Mouse (Mus musculus): ENCODE data around the gene Irf2. TPM values are rescaled to one million over a fixed set of nuclear protein-coding genes. Genes with fewer than 3 reads are reported as not detected.

The Irf2 gene
- total RNA-seq, 1 experiment = 2.6 TPM

- DNase-seq (ENCODE audit: low read depth, low spot score) = peak; percentile 4
- in situ Hi-C loops (cut with MboI; ENCODE audit: low sequenced_read_pairs in 2 of 2, unreplicated experiment in 2 of 2) = loop anchor here in 1 of 2 experiments (10.0 kb wide), 1 partner anchor 445 kb away; the partner anchor contains the start of gene Helt
- Histone ChIP-seq H3K36me3 (ENCODE audit: control insufficient read depth, insufficient read depth, low read length, poor library complexity, severe bottlenecking) (no peaks in the 10 kb centered on the region), H3K9ac (ENCODE audit: insufficient read depth, low read depth, low read length, poor library complexity, severe bottlenecking) (peak overlapping the region; percentile 18; the same call in 1 of the 2 replicates), H3K4me1 (ENCODE audit: control insufficient read depth in 2 of 2, insufficient read depth in 2 of 2, low read length in 2 of 2, poor library complexity in 1 of 2) (0 out of 4 replicates have a peak, but pooled peaks cover 0 to 4% of the 10 kb centered on the region in 2 experiments), H3K4me3 (ENCODE audit: insufficient read depth in 1 of 2, low read depth in 1 of 2, low read length in 2 of 2, poor library complexity in 1 of 2, severe bottlenecking in 1 of 2) (peak overlapping the region; percentile 71 to 83), H3K9me3 (ENCODE audit: control insufficient read depth, insufficient read depth, low read depth, low read length) (no peaks in the 10 kb centered on the region), H3K27ac (ENCODE audit: insufficient read depth, low read depth, low read length, poor library complexity, severe bottlenecking) (no peak overlapping the region)
- TF ChIP-seq MAFK (IDR thresholded peaks at IDR 0.05; ENCODE audit: insufficient read depth, low read depth, low read length) (no peak), ZC3H11A (IDR thresholded peaks at IDR 0.05; ENCODE audit: borderline replicate concordance, low read depth, low read length) (no peak), ZNF384 (IDR thresholded peaks at IDR 0.05; ENCODE audit: low read depth, low read length) (no peak), CHD2 (IDR thresholded peaks at IDR 0.05; ENCODE audit: low read depth, low read length) (no peak), HCFC1 (IDR thresholded peaks at IDR 0.05; ENCODE audit: borderline replicate concordance, insufficient read depth, low read length) (no peak)
These were observed 502 bp downstream of the Irf2 start for GRCm38 (mm10) chr8:46739956-46740512.

- H3K36me3 ChIP-seq (ENCODE audit: control insufficient read depth, insufficient read depth, low read length, poor library complexity, severe bottlenecking) = no peaks in the 10 kb centered on the region
- no peaks in the 10 kb centered on the region for H3K9me3 ChIP-seq (ENCODE audit: control insufficient read depth, insufficient read depth, low read depth, low read length)
- in situ Hi-C loops (cut with MboI; ENCODE audit: low sequenced_read_pairs in 2 of 2, unreplicated experiment in 2 of 2) = no loop called here
- DNase-seq (ENCODE audit: low read depth, low spot score) = peak; percentile 6
- H3K27ac ChIP-seq (ENCODE audit: insufficient read depth, low read depth, low read length, poor library complexity, severe bottlenecking) = no peak overlapping the region
- peak overlapping the region; percentile 18 for H3K9ac ChIP-seq (ENCODE audit: insufficient read depth, low read depth, low read length, poor library complexity, severe bottlenecking)
- TF ChIP-seq ZNF384 (IDR thresholded peaks at IDR 0.05; ENCODE audit: low read depth, low read length) (no peak), HCFC1 (IDR thresholded peaks at IDR 0.05; ENCODE audit: borderline replicate concordance, insufficient read depth, low read length) (no peak), CHD2 (IDR thresholded peaks at IDR 0.05; ENCODE audit: low read depth, low read length) (no peak), ZC3H11A (IDR thresholded peaks at IDR 0.05; ENCODE audit: borderline replicate concordance, low read depth, low read length) (no peak), MAFK (IDR thresholded peaks at IDR 0.05; ENCODE audit: insufficient read depth, low read depth, low read length) (no peak)
- 0 out of 4 replicates have a peak, but pooled peaks cover 0 to 4% of the 10 kb centered on the region in 2 experiments for H3K4me1 ChIP-seq (ENCODE audit: control insufficient read depth in 2 of 2, insufficient read depth in 2 of 2, low read length in 2 of 2, poor library complexity in 1 of 2)
- peak overlapping the region; percentile 71 to 83 for H3K4me3 ChIP-seq (ENCODE audit: insufficient read depth in 1 of 2, low read depth in 1 of 2, low read length in 2 of 2, poor library complexity in 1 of 2, severe bottlenecking in 1 of 2)
These were observed 1.2 kb downstream of the Irf2 start for GRCm38 (mm10) chr8:46740513-46741280.

GRCm38 (mm10) chr8:46741281-46741791 is 1.8 kb downstream of the Irf2 start:
- no peak overlapping the region for H3K27ac ChIP-seq (ENCODE audit: insufficient read depth, low read depth, low read length, poor library complexity, severe bottlenecking)
- in situ Hi-C loops (cut with MboI; ENCODE audit: low sequenced_read_pairs in 2 of 2, unreplicated experiment in 2 of 2) = no loop called here
- no peaks in the 10 kb centered on the region for H3K36me3 ChIP-seq (ENCODE audit: control insufficient read depth, insufficient read depth, low read length, poor library complexity, severe bottlenecking)
- H3K4me1 ChIP-seq (ENCODE audit: control insufficient read depth in 2 of 2, insufficient read depth in 2 of 2, low read length in 2 of 2, poor library complexity in 1 of 2) = 0 out of 4 replicates have a peak, but pooled peaks cover 0 to 4% of the 10 kb centered on the region in 2 experiments
- DNase-seq (ENCODE audit: low read depth, low spot score) = peak; percentile 21
- TF ChIP-seq ZC3H11A (IDR thresholded peaks at IDR 0.05; ENCODE audit: borderline replicate concordance, low read depth, low read length) (no peak), CHD2 (IDR thresholded peaks at IDR 0.05; ENCODE audit: low read depth, low read length) (no peak), HCFC1 (IDR thresholded peaks at IDR 0.05; ENCODE audit: borderline replicate concordance, insufficient read depth, low read length) (no peak), MAFK (IDR thresholded peaks at IDR 0.05; ENCODE audit: insufficient read depth, low read depth, low read length) (no peak), ZNF384 (IDR thresholded peaks at IDR 0.05; ENCODE audit: low read depth, low read length) (no peak)
- peak overlapping the region; percentile 18 for H3K9ac ChIP-seq (ENCODE audit: insufficient read depth, low read depth, low read length, poor library complexity, severe bottlenecking)
- H3K9me3 ChIP-seq (ENCODE audit: control insufficient read depth, insufficient read depth, low read depth, low read length) = no peaks in the 10 kb centered on the region
- H3K4me3 ChIP-seq (ENCODE audit: insufficient read depth in 1 of 2, low read depth in 1 of 2, low read length in 2 of 2, poor library complexity in 1 of 2, severe bottlenecking in 1 of 2) = peak overlapping the region; percentile 71 to 83

- no peak for DNase-seq (ENCODE audit: low read depth, low spot score)
- in situ Hi-C loops (cut with MboI; ENCODE audit: low sequenced_read_pairs in 2 of 2, unreplicated experiment in 2 of 2) = no loop called here
- Histone ChIP-seq H3K27ac (ENCODE audit: insufficient read depth, low read depth, low read length, poor library complexity, severe bottlenecking) (no peak overlapping the region), H3K36me3 (ENCODE audit: control insufficient read depth, insufficient read depth, low read length, poor library complexity, severe bottlenecking) (no peaks in the 10 kb centered on the region), H3K9ac (ENCODE audit: insufficient read depth, low read depth, low read length, poor library complexity, severe bottlenecking) (no peak overlapping the region), H3K4me3 (ENCODE audit: insufficient read depth in 1 of 2, low read depth in 1 of 2, low read length in 2 of 2, poor library complexity in 1 of 2, severe bottlenecking in 1 of 2) (peak overlapping the region in 1 of 2 experiments; percentile 71; a peak in 1 of 4 replicates), H3K4me1 (ENCODE audit: control insufficient read depth in 2 of 2, insufficient read depth in 2 of 2, low read length in 2 of 2, poor library complexity in 1 of 2) (0 out of 4 replicates have a peak, but pooled peaks cover 0 to 4% of the 10 kb centered on the region in 2 experiments), H3K9me3 (ENCODE audit: control insufficient read depth, insufficient read depth, low read depth, low read length) (no peaks in the 10 kb centered on the region)
- TF ChIP-seq CHD2 (IDR thresholded peaks at IDR 0.05; ENCODE audit: low read depth, low read length) (no peak), MAFK (IDR thresholded peaks at IDR 0.05; ENCODE audit: insufficient read depth, low read depth, low read length) (no peak), HCFC1 (IDR thresholded peaks at IDR 0.05; ENCODE audit: borderline replicate concordance, insufficient read depth, low read length) (no peak), ZC3H11A (IDR thresholded peaks at IDR 0.05; ENCODE audit: borderline replicate concordance, low read depth, low read length) (no peak), ZNF384 (IDR thresholded peaks at IDR 0.05; ENCODE audit: low read depth, low read length) (no peak)
These were observed 2.6 kb downstream of the Irf2 start for GRCm38 (mm10) chr8:46741991-46742690.
